Mouse (Mus musculus) kidney, postnatal 36 days (tissue): ENCODE data around the gene Ebi3.
A peak's percentile ranks its signal among the peaks of the same experiment; 100 is the strongest.

Source experiments
- DNase-seq, 2 experiments: peaks; one replicate each; pipeline ENCODE4 v3.0.0; 2021 to 2022; ENCODE audit warnings: mixed read lengths in 2 of 2

Gene Ebi3

DNA sequence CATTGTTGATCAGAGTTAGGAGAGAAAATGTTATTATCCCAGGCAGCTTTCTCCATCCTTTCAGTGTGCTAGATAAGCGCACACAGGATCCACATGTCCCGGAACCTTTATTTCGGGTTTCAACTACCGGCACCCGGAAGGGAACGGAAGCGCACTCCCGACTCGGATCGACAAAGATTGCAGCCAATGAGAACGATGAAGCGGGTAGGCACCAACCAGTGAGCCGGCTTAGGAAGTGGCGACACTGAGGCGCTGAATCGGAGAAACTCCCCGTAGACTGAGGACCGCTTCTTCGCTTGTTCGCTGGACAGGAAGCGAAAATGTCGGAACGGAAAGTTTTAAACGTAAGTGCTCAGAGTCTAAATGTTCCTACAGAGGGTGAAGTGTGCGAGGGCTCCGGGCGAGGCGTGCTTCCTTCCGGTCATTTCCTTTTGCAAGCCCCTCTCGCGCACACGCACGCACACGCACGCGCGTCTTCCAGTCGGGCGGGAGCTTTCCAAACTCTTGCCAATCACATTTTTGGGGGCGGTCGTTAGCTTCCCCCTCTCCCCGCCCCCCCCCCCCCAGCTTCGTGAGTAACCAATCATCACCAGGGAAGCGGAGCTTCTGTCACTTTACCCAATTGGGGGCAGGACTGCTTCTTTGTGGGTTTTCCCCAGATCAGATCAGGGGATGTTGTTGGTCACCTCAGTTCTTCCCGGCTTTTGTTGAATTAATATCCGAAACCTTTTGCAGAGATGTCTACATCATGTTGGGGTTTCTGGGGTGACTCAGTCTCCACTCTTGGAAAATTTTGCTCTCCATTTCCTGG lies 6.7 kb downstream of the Ebi3 start, which contains the start of gene Yju2:
Yju2 (plus strand) TSS at position 182 of the 811 bp plus-strand sequence.
- peak; percentile 93 to 95 for DNase-seq

DNA sequence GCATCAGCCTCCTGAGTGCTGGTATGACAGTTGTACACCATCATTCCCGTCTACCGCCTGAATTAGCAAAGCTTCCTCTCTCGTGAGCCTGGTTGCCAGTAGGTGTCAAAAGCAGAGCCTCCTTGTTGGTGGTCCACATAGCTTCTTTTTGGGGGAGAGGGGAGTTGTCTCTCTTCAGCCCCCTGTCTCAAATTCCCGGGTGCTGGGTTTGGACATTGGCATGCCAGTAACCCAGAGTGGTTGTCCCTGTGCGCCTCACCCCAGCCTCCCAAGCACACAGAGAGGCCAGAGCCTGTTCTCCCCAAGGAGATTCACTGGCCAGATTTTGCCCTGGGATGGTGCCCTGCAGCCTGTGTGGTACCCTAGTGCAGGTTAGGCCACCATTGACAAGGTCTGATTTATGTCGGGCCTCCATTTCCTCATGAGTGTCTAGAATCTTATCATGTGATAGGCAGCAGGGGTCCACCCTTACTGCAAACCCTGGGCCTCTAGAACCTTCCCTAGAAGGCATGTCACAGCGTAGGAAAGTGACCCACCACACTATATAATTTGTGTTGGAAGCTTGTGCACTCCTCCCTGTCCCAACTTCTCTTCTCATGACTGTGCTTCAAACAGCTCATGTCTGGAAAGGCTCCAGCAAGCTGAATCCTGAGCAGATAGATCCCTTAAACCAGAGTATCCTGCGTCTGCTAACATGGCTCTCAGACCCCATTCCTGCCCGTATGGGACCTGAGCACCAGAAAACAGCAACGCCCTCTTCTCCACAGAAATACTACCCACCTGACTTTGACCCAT lies 7.7 kb downstream of the Ebi3 start:
- DNase-seq, result peak in 1 of 2 experiments; percentile 2

DNA sequence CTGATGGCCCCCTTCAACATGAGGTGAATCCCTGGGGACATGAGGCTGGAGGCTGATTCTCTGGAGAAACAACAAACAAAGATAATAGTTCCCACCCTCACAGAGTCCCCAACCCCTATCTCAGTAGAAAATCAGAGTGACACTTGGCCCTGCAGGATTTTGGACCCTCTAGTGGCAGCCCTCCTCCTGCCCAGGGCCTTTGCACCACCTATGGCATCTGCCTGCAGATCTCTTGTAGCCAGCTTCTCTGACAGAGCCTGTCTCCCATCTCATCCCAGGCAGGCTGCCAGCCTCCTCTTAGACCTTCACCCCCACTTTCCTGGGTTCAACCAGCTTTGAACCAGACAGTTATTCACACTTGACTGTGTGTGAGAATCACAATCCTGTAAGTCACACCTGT lies 8.4 kb downstream of the Ebi3 start:
- peak in 1 of 2 experiments; percentile 2 for DNase-seq

DNA sequence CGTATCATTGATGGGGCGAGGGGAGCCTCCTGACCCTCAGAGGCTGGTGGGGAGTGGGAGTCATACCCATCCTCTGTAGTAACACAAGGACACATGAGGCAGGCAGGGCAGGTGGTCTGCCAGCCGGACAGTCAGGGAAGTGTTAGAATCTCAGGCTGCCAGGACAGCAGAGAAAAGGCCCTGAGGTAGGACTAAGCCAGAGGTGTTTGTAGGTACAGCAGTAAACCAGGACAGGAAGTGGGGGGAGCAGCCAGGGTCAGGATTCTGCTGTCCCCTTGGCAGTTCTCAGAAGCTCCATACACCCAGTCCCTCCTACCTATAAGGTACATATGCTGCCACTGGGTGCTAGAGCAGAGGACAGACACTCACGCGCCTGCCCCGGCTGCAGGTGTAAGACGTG lies 9.2 kb downstream of the Ebi3 start:
- DNase-seq, result peak in 1 of 2 experiments; percentile 0

DNA sequence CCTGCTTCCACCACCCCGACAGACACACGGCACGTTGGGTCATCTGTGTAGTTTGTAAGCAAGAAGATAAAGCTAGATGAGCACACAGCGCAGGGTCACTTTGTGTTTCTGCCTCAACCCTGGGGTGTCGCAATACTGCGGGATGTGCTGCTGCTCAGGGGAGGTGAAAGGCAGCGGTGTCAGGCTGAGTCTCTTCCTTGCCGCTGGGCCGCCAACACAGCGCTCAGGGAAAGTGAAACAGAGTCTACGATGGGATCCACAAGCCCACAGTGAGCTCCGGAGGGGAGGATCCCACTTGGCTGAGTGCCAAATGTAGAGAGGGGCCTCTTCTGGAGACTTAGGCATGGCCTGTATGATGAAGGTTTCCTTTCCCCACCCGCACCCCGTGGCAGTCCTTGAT lies 10.7 kb downstream of the Ebi3 start:
- peak in 1 of 2 experiments; percentile 1 for DNase-seq

DNA sequence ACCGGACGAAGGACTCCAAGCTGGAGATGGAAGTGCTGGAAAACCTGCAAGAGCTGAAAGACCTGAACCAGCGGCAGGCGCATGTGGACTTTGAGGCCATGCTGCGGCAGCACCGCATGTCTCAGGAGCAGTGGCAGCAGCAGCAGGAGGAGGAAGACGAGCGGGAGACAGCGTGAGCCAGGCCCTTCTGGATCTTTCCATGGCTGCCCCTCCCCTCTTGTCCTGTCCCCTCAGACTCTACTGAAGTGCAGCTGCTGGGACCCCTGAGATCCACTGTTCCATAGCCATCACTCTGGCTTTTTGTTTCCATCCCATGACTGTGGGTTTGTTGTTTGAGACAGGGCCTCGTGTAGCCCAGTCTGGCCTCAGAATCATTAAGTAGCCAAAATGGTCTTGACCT lies 12.1 kb downstream of the Ebi3 start:
- peak in 1 of 2 experiments; percentile 0 for DNase-seq

DNA sequence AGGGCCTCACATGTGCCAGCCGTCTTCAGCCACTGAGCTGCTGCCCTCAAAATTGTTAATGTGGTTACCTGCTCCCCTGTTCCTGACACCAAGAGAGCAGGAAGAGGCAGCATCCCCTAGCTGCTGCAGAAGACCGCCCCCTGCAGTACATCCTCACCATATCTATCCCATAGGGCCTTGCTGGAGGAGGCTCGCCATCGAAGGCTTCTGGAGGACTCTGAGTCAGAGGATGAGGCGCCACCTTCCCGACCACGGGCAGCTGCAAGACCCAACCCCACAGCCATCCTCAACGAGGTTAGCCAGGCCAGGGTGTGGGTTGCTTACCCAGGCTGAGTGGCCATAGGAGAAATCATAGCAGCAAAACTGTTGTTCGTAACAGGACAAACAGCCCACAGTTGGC lies 12.6 kb downstream of the Ebi3 start:
- no peak for DNase-seq

DNA sequence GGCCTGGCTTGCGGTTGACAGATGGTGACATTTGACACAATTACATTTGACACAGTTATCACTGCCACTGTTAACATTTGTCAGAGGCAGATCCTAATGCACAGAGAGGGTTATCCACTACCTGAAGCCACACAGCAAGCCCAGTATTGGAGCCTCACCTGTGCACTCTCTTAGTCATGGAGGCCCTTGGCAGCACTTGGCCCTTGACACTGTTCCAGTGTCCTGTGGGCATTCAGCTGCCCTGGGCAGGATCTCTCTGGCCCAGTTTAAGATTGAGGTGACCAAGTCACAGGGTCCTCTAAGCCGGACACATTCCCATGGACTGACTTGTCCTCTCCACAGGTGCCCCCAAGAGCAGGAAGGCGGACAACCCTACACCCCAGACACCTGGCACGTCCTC lies 14.7 kb downstream of the Ebi3 start:
- no peak for DNase-seq

DNA sequence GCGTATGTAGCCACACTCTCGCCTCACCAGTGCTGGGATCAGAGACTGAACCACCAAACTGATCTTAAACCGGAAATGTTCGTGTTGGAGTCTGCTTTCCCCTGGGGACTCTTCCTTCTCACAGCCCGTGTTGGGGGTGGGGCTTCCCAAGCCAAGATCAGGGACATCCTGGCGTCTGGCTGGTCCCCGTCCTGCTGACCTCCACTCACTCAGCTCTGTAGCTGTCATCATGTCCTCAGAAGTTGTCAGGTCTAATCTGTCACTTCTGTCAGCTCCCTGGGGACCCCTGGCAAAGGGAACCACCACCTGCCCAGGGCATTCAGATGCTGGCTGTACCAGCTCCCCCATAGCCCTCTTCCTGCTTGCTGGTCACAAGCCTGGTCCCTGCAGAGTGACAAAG lies 15.8 kb downstream of the Ebi3 start:
- DNase-seq, result peak; percentile 50 to 63

DNA sequence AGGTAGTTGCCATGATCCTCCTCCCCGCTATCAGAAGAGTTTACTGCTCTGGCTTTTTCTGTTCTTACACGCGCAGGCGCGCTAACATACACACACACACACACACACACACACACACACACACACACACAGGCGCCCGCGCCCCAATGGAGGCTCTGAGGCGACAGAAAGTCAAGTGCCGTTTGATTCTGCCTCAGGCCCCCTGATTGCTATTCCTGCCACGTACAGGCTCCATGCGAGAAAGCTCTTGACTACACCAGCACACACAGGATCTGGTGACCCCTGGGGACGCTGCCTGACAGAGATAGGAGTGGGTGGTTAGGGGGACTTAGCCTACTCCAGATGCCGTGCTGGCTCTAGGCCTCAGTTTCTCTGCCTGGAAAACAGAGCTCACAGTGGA lies 17.1 kb downstream of the Ebi3 start:
- DNase-seq, result peak; percentile 62

DNA sequence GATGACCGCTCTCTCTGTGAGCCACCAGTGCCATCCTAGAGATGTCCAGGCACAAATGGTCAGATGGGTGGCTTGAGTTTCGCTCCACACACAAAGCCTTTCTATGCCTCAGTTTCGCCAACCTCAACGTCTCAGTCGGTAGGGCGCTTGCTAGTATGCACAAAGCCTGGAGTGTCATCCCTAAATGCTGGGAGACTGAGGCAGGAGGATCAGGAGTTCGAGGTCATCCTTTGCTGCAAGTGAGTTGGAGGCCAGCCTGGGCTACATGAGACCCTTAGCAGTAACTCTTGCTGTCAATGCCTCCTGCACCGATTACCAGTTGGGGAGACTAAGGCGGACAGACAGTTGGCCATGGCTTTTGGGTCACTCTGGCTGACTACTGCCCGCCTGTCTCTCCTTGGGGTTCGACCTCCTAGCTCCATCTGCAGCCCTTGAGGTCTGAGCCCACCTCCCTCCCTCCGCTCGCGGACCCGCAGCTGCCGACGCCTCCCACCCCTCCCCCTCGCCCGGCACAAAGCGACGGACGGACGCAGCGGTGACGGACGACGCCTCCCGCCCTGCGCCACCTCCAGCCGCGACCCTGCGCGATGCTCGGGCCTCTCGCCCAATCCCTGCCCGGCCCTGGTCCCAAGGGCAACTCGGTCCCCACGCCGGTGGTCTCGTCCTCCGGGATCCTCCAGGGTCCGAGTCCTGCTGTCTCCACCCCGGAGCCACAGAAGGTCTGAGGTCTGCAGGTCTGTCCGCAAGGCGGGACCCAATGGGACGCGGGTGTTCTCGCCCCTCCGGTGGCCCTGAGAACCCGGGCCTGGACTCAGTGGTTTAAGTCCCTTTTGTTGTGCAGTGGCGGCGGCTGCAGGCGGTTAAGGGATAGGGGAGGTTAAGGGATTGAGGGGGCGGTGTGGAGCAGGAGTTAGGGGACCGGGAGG lies 17.8 kb downstream of the Ebi3 start, which contains the start of gene Shd:
Shd (plus strand) TSS at position 502 of the 926 bp plus-strand sequence.
- DNase-seq, result peak in 1 of 2 experiments; percentile 48

DNA sequence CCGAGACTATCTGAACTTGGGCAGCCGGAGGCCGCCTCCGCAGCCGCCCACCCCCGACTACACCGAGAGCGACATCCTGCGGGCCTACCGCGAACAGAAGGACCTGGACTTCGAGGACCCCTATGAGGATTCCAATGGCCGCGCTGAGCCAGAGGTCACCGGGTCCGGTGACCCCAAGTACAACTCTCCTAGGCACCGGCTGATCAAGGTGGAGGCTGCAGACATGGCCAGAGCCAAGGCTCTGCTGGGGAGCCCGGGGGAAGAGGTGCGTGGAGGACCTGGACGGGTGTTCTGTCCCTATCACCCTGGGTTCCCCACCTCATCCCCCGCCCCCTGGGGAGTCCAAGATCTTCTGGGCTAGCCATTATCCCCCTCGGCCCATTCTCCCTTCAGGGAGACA lies 19.0 kb downstream of the Ebi3 start:
- no peak for DNase-seq

DNA sequence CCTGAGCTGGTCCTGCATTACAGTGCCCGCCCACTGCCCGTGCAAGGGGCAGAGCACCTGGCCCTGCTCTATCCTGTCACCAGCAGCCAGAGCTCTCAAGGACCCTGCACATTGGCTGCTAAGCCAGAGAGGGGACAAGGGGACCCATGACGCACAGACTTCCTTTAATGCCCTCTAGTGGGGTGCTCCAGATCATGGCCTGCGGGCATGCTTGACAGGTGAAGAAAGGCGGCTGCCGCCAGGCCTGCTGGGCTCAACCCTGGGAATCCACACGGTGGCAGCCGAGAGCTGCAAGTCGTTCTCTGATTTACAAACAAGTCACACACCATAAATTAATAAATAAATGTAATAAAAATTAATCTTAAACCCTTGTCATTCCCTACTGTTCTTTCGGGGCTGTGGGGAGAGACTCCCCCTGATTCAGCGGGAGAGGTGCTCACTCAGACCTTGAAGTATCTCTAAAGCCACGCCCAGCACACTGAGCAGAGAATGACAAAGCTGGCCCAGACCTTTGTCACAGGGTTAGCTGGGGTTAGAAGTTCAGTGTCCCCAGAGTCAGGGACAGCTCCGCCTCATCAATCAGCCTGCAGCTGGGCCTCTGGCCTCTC lies 23.9 kb downstream of the Ebi3 start:
- peak; percentile 78 to 92 for DNase-seq

DNA sequence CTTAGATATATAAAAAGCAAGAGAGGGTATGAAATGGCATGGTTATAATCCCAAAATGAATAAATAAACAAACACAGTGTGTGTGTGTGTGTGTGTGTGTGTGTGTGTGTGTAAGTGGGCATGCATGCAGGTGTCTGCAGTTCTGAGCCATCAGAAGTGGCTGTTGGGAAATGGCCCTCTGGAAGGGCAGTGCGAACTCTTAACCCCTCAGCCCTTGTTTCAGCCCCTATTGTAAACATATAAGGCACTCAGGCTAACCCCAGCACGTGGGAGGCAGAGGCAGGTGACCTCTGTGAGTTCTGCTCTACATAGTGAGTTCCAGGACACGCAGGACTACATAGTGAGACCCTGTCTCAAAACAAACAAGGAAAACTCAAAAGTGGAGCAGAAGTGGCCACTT lies 24.9 kb downstream of the Ebi3 start:
- no peak for DNase-seq

DNA sequence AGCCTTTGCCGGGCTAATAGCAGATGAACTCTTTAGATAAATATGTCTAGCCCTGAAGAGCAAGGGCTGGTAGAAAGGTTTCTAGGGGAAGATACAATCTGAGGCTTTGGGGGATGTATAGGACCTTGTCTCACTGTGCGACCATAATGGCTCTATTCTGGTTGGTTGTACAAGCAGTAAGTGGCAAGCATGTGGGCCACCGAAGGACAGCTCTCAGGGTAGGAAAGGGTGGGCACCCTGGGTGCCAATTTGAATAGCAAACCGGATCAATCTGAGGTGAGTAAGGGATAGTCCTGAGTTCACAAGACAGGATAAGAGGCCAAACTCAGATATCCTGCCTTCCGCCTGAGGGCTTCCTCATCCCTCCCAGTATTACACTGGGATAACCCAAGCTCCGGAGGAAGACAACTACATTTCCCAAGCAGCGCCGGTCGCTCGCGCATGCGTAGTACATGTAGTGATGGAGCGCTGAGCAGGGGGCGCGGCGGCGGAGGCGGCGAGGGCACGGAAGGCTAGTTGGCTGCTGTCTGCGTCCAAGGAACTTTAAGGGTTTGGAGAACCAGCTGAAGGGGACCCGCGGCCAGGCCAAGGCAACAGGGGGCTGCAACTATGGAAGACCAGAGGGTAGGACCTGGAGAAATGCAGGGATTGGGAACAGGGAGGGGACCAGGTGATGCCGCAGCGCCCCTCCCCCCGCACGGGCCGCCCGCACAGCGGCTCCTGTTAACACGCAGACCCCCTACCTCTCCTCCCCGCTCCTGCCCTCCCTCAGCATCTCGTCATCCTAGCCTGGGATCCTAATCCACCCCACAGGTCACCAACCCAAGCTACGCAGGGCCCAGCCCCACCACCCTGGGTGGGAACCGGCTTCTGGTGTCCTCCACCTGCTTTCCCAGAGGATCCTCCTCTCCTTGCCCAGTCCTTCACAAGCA lies 33.9 kb downstream of the Ebi3 start, which contains the start of gene Fsd1:
Fsd1 (plus strand) TSS at position 480 of the 932 bp plus-strand sequence.
- DNase-seq, result peak in 1 of 2 experiments; percentile 59

DNA sequence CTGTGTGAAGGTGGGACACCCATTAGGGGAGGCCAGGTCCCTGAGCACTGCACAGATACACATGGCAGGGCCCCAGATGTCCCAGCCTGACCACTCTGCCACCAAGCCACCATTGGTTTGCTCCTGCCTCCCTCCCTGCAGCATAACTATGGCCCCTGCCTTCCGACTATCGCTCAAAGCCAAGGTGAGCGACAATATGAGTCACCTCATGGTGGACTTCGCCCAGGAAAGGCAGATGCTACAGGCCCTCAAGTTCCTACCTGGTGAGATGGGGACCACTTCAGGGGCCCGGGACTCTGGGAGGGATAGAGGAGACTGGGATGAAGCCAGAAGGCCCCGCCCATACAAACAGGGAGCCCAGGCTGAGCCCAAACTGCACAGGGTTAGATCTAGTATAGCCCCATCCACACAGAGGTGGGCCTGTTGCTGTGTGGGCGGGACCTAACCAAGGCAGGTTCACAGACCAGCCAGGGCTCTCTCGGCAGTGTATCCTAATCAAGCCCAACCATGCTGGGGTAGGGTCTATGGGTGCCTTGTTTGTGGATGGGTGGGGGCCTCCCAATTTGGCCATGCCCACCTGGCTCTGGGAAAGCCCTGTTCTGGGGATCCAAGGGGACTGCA lies 37.9 kb downstream of the Ebi3 start:
- no peak for DNase-seq

DNA sequence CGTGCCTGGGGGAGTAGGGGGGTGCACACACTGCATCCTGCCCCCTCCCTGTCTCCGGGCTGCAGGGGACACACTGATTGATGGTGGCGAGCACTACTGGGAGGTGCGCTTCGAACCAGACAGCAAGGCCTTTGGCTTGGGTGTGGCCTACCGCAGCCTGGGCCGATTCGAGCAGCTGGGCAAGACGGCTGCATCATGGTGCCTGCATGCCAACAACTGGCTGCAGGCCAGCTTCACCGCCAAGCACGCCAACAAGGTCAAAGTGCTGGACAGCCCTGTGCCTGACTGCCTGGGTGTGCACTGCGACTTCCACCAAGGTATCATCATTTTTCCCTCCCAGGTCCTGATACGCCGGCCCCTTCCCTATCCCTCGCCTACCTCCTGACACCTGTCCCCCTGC lies 43.6 kb downstream of the Ebi3 start:
- peak; percentile 76 to 85 for DNase-seq

DNA sequence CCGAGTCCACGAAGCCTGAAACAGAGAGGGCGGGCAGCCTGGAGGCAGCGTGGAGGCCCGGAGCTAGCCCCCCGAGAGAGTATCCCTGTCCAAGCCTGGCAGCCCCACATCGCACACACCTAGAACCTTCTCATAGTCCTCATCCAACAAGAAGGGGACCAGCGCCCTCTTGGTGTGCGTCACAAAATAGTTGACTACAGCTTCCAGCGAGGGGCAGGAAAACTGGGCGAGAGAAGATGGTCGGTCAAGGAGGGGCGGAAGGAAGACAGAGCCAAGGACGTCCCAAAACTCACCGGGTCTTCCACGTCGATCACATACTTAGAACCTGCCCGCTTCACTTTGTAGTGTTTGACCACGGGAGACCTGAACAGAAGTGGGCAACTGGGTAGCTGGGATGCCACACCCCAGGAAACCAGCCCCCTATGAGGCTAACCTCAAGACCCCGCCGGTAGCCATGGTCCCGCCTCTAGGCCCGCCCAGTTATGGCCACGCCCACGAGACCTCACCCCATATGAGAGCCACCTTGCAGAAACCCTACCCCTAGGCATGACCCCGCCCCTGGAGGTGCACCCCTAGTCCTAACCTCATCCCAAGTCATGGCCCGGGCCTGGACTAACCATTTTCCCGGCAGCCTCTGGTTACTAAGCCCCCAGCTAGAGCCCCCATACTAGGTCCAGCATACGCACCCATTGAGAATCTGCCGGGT lies 47.5 kb downstream of the Ebi3 start:
- no peak for DNase-seq

DNA sequence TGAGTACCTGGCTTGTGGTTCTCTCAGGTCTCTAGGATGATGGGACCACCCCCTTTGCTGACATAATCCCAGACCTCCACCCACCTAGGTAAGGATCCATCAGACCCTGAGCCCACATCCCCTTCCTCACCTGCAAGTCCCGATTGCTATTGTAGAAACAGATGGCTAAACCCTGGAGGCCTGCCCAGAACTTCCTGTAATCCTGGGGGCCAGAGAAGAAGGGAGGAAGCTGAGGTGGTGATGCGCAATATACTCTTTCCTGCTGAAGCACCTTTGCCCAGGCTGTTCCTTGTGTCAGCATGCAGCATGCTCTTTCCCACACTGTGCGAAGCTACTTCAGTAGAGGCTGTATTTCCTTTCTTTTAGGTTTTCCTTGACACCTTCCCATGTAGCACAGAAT lies 50.6 kb downstream of the Ebi3 start:
- no peak for DNase-seq
